Mouse (Mus musculus): ENCODE results near the gene Usp44. TPM values are rescaled to one million over a fixed set of nuclear protein-coding genes. Genes with fewer than 3 reads are reported as not detected.

Usp44 gene
- polyA plus RNA-seq, 1 experiment from 2014 or later: 19.6 TPM

DNA sequence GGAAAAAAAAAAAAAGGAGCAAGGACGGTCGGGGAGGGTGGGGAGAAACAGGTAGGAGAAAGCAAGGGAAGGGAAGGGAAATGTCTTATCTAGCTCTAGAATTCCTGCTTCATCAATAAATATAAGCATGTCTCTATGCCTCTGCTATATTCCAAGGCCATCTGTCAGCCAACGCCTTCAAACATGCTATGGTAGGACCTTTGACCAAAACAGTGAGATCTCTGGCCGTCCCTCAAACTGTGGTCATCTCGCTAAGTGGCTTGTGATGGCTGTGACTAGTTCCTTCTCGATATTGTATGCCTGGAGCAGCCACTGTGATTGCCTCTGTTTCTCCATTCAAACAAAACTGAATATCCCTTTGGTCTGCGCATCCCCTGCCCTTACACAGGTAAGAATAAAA is 19.3 kb upstream of the Usp44 start:
- Histone ChIP-seq H3K4me2 (no peak overlapping the region), H3K36me3 (ENCODE audit: control insufficient read depth, insufficient read depth, low read length) (no peaks in the 10 kb centered on the region), H3K27ac (ENCODE audit: low read depth, low read length) (no peak overlapping the region), H3K4me1 (ENCODE audit: control insufficient read depth, insufficient read depth, low read length) (no peaks in the 10 kb centered on the region), H3K9ac (ENCODE audit: low read length) (no peak overlapping the region), H3K27me3 (ENCODE audit: control insufficient read depth, insufficient read depth, low read length) (no peaks in the 10 kb centered on the region), H3K9me3 (ENCODE audit: control insufficient read depth, low read length) (no peaks in the 10 kb centered on the region), H3K4me3 (ENCODE audit: low read depth, low read length) (no peak overlapping the region)
- DNase-seq (ENCODE audit: low spot score, missing footprints) (no peak), ATAC-seq (ENCODE audit: low FRiP score) (no peak)
- 89% methylated on average over 7 of the region's 7 CpGs for WGBS

DNA sequence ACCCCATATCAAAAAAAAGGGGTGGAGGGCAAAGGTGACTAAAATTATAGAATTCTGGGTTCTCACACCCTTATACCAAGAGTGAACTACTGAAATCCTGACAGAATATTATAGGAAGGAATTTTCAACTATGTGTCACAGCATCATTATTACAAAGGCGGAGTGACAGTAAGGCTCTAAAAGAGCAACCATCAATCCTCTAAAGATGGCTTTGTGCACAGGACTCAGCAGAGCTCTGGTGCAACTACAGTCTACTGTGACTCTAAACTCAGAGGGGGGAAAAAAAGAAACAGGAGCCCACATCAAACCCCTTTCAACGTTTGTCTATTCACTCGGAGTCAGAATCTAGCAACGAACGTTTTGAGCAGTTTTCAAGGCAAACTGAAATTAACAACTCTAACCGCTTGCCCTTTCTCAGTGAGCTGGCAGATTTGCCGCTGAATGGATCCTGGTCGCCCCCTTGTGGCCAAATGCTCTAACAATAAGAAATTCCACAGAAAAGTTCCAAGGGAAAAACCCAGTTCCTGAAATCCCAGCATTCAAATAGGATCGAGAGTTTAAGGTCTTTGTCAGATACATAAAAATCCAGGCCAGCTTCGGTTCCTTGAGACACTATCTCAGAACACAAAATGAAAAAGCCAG is 18.5 kb upstream of the Usp44 start:
- DNase-seq (ENCODE audit: low spot score, missing footprints) (peak; percentile 97), ATAC-seq (ENCODE audit: low FRiP score) (no peak)
- Histone ChIP-seq H3K4me3 (ENCODE audit: low read depth, low read length) (no peak overlapping the region), H3K27ac (ENCODE audit: low read depth, low read length) (no peak overlapping the region), H3K4me2 (no peak overlapping the region), H3K4me1 (ENCODE audit: control insufficient read depth, insufficient read depth, low read length) (no peaks in the 10 kb centered on the region), H3K9ac (ENCODE audit: low read length) (no peak overlapping the region), H3K27me3 (ENCODE audit: control insufficient read depth, insufficient read depth, low read length) (no peaks in the 10 kb centered on the region), H3K9me3 (ENCODE audit: control insufficient read depth, low read length) (no peaks in the 10 kb centered on the region), H3K36me3 (ENCODE audit: control insufficient read depth, insufficient read depth, low read length) (no peaks in the 10 kb centered on the region)
- 27% methylated on average over 10 of the region's 10 CpGs for WGBS

DNA sequence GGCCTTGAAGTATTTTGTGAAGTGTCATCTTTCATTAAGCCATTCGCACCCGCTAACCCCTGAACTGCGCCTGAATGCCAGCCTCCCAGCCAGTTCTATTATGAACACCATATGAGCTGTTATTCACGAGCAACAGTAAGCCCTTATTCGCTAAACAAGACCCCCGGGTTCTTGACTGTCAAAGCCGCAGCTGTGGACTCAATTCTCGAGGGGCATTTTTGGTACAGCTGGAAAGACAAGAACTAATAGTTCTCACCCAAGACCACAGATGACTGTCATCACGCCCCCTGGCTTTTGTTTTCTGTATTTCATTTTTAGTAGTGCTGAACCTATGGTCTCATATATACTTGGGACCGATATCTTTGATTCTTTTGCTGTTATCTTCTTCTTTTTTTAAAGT is 17.6 kb upstream of the Usp44 start:
- H3K4me3 ChIP-seq (ENCODE audit: low read depth, low read length): no peak overlapping the region
- no peaks in the 10 kb centered on the region for H3K9me3 ChIP-seq (ENCODE audit: control insufficient read depth, low read length)
- ATAC-seq (ENCODE audit: low FRiP score) (no peak), DNase-seq (ENCODE audit: low spot score, missing footprints) (peak; percentile 90)
- H3K9ac ChIP-seq (ENCODE audit: low read length): no peak overlapping the region
- WGBS: 57% methylated on average over 10 of the region's 10 CpGs
- no peaks in the 10 kb centered on the region for H3K36me3 ChIP-seq (ENCODE audit: control insufficient read depth, insufficient read depth, low read length)
- no peaks in the 10 kb centered on the region for H3K4me1 ChIP-seq (ENCODE audit: control insufficient read depth, insufficient read depth, low read length)
- no peaks in the 10 kb centered on the region for H3K27me3 ChIP-seq (ENCODE audit: control insufficient read depth, insufficient read depth, low read length)
- H3K27ac ChIP-seq (ENCODE audit: low read depth, low read length): no peak overlapping the region
- H3K4me2 ChIP-seq: no peak overlapping the region

DNA sequence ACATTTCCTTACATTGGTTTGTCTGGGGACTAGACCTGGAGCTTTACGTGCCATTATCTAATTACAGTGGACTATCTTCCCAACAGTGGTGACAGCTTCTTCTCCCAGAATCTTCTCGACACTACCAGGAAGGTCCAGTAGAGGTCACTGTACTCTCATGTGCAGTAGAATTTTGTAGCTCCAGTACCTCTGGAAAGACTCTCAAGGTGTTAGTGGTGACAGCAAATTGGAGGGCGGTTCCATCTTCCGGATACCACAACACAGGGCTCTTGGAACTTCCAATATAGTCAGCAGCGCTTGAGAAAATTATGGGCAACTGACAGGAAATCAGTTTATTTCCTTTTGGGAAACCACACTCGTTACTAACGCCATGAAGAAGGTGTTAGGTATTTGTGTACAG is 12.7 kb upstream of the Usp44 start:
- Histone ChIP-seq H3K27ac (ENCODE audit: low read depth, low read length) (no peak overlapping the region), H3K27me3 (ENCODE audit: control insufficient read depth, insufficient read depth, low read length) (no peaks in the 10 kb centered on the region), H3K36me3 (ENCODE audit: control insufficient read depth, insufficient read depth, low read length) (no peaks in the 10 kb centered on the region), H3K4me3 (ENCODE audit: low read depth, low read length) (no peak overlapping the region), H3K9me3 (ENCODE audit: control insufficient read depth, low read length) (no peaks in the 10 kb centered on the region), H3K4me2 (no peak overlapping the region), H3K9ac (ENCODE audit: low read length) (no peak overlapping the region), H3K4me1 (ENCODE audit: control insufficient read depth, insufficient read depth, low read length) (peaks cover 2% of the 10 kb centered on the region; the same call in 1 of the 2 replicates)
- WGBS: 44% methylated on average over 7 of the region's 7 CpGs
- ATAC-seq (ENCODE audit: low FRiP score): no peak
- peak; percentile 97 for DNase-seq (ENCODE audit: low spot score, missing footprints)

DNA sequence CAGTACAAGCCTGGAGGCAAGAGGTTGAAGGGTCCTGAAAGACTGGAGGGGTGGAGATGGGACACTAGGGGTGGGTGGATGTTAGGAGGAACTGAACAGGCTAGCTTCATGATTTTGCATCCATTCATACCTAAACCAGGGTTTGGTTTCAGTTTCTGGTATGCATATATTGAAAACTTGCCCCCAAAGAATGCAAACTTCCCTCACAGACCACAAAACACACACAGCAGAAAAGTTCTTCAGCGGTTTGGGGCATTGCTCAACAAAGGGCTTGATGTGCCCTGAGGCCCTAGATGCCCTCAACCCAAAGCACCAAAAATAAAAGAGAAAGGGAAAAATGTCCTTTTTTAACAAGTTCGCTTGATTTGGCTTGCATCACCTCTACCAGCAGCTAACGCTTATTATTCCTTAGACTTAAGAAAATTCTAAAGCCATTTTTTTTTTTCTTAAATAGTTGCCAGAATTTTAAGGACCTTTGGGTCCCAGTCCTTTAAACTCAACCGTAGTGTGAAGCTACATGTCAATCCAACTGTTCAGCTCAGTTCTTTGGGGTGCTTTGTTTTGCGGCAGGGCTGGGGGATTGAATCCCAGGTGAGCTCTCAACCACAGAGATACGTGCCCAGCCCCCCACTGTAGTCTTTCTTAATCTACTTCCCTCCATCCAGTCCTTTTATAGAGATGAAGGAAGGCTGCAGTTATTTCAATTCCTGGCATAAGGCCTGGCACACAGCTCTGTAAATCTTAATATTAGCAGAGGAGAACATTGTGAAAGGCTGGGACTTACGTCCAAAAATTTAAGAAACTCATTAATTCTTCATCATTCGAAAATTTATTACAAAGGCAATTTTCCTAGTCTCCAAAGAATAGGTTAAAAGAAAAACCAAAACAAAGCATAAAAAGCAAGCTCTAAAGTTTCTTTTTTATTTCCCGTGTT is 1.2 kb upstream of the Usp44 start:
- no peak overlapping the region for H3K27ac ChIP-seq (ENCODE audit: low read depth, low read length)
- peaks cover 6% of the 10 kb centered on the region for H3K27me3 ChIP-seq (ENCODE audit: control insufficient read depth, insufficient read depth, low read length)
- no peak overlapping the region for H3K4me3 ChIP-seq (ENCODE audit: low read depth, low read length)
- no peaks in the 10 kb centered on the region for H3K9me3 ChIP-seq (ENCODE audit: control insufficient read depth, low read length)
- H3K9ac ChIP-seq (ENCODE audit: low read length): no peak overlapping the region
- WGBS: 34% methylated on average over 9 of the region's 9 CpGs
- peaks cover 12% of the 10 kb centered on the region for H3K4me1 ChIP-seq (ENCODE audit: control insufficient read depth, insufficient read depth, low read length)
- no peak overlapping the region for H3K4me2 ChIP-seq
- no peaks in the 10 kb centered on the region for H3K36me3 ChIP-seq (ENCODE audit: control insufficient read depth, insufficient read depth, low read length)
- DNase-seq (ENCODE audit: low spot score, missing footprints) (no peak), ATAC-seq (ENCODE audit: low FRiP score) (no peak)

DNA sequence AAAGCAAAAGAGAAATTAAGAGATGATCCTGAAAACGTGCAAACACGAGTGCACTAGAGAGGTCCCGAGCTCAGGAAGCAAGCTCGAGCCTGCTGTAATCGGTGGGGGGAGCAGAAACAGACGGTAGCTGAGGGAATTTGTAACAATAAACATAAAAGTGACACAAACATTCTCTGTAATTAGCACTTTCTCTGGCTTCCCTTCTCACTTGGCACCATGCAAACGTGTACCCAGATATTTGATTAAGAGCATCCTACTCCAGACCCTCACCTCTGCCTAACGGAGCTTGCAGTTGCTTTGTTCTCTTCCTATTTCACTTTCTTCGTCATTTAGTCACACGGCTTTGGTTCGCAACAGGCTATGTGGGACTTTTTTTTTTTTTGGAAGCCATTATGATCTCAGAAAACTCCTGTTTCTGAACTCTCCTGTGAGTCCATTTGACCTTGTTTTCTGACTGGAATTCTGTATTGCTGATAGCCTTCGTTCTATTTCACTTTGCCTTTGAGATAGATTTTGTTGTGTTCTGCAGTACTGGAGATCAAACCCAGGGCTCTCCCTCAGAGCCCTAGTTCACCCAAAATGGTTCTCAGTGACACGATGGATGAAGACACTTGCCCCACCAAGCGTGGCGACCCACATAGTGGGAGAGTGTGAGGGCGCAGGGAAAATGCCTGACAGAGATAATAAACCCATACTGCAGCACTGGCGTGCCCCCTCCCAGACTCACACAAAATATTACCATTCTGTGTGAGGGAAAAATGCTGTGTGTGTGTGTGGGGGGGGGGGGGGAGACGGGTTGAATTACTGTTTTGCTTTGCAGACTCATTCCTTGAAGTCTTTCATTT is 597 bp downstream of the Usp44 start:
- peaks cover 6% of the 10 kb centered on the region for H3K27me3 ChIP-seq (ENCODE audit: control insufficient read depth, insufficient read depth, low read length)
- H3K9ac ChIP-seq (ENCODE audit: low read length): peak overlapping the region; percentile 41
- H3K4me1 ChIP-seq (ENCODE audit: control insufficient read depth, insufficient read depth, low read length): peaks cover 12% of the 10 kb centered on the region
- peak overlapping the region; percentile 20 for H3K4me3 ChIP-seq (ENCODE audit: low read depth, low read length)
- H3K4me2 ChIP-seq: peak overlapping the region; percentile 26
- H3K36me3 ChIP-seq (ENCODE audit: control insufficient read depth, insufficient read depth, low read length): no peaks in the 10 kb centered on the region
- whole genome bisulfite sequencing: 5% methylated on average over 18 of the region's 18 CpGs
- H3K9me3 ChIP-seq (ENCODE audit: control insufficient read depth, low read length): no peaks in the 10 kb centered on the region
- DNase-seq (ENCODE audit: low spot score, missing footprints) (peak; percentile 93), ATAC-seq (ENCODE audit: low FRiP score) (no peak)
- no peak overlapping the region for H3K27ac ChIP-seq (ENCODE audit: low read depth, low read length)

DNA sequence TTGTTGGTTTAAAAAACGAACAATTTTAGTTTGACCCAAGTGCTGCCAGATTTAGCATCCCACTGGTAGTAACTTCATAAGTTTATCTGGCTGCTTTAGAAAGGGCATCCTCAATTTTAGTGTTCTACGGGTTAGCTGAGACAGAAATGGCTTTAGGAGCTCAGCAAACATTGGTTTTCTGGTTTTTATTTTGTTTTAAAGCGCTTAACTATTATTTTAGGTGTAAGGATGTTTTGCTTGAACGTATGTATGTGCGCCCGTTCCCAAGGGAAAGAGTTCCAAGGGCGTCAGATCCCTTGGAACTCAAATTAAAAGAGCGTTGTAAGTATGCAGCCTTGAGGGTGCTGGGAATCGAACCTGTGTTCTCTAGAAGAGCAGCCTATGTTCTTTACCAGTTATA is 1.5 kb downstream of the Usp44 start:
- H3K27ac ChIP-seq (ENCODE audit: low read depth, low read length): no peak overlapping the region
- peak overlapping the region; percentile 85 for H3K4me2 ChIP-seq
- peaks cover 6% of the 10 kb centered on the region for H3K27me3 ChIP-seq (ENCODE audit: control insufficient read depth, insufficient read depth, low read length)
- no peaks in the 10 kb centered on the region for H3K36me3 ChIP-seq (ENCODE audit: control insufficient read depth, insufficient read depth, low read length)
- WGBS: 27% methylated on average over 9 of the region's 9 CpGs
- H3K9me3 ChIP-seq (ENCODE audit: control insufficient read depth, low read length): no peaks in the 10 kb centered on the region
- H3K4me1 ChIP-seq (ENCODE audit: control insufficient read depth, insufficient read depth, low read length): peaks cover 16% of the 10 kb centered on the region
- DNase-seq (ENCODE audit: low spot score, missing footprints): peak; percentile 92
- H3K9ac ChIP-seq (ENCODE audit: low read length): no peak overlapping the region
- ATAC-seq (ENCODE audit: low FRiP score): no peak
- no peak overlapping the region for H3K4me3 ChIP-seq (ENCODE audit: low read depth, low read length)

DNA sequence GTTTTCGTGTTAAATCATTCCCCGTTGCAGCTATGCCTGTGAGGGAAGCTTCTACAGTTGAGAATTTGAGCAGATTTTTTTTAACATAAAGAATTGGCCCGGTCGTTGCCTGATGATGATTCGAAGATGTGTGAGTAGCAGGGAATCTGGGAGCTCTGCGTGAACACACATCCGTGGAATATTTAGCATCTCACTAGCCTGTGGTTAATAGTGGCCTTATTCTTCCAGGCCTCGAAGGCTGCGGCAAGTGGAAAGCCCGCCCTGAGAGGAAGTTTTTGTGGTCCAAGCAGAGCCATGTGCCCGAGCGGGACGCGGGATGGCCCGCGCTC is 2.0 kb downstream of the Usp44 start:
- no peak overlapping the region for H3K27ac ChIP-seq (ENCODE audit: low read depth, low read length)
- 3% methylated on average over 16 of the region's 16 CpGs for WGBS
- H3K9ac ChIP-seq (ENCODE audit: low read length): peak overlapping the region; percentile 77
- peaks cover 6% of the 10 kb centered on the region for H3K27me3 ChIP-seq (ENCODE audit: control insufficient read depth, insufficient read depth, low read length)
- peak overlapping the region; percentile 85 for H3K4me2 ChIP-seq
- ATAC-seq (ENCODE audit: low FRiP score) (no peak), DNase-seq (ENCODE audit: low spot score, missing footprints) (no peak)
- peaks cover 16% of the 10 kb centered on the region for H3K4me1 ChIP-seq (ENCODE audit: control insufficient read depth, insufficient read depth, low read length)
- no peaks in the 10 kb centered on the region for H3K36me3 ChIP-seq (ENCODE audit: control insufficient read depth, insufficient read depth, low read length)
- no peaks in the 10 kb centered on the region for H3K9me3 ChIP-seq (ENCODE audit: control insufficient read depth, low read length)
- peak overlapping the region; percentile 87 for H3K4me3 ChIP-seq (ENCODE audit: low read depth, low read length)
